Mouse (Mus musculus): ENCODE data around the gene Zfp687.

DNA sequence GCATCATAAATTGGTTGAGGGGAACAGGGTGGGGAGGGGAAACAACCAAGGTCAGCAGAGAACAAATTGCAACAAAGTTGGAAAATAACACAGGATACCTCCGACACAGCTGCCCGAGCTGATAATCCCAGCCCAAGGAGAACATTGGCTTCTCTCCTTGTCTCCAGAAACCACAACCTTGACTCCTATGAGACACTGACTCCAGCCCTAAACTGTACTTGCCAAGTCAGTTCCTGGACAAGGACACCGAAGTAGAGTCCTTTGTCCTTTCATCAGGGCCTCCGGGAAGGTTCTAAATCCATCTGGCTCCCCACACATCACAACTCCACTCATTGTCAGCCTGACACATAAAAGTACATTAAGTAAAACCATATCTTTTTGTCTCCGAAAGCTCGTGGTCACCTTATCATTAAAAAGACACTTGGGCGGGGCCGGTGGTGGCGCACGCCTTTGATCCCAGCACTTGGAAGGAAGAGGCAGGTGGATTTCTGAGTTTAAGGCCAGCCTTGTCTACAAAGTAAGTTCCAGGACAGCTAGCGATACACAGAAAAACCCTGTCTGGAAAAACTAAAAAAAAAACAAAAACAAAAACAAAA lies 31.3 kb upstream of the Zfp687 start:
- TF ChIP-seq CTCF (IDR thresholded peaks at IDR 0.05; ENCODE audit: borderline replicate concordance, insufficient read depth, low read length), result no peak
- TF ChIP-seq POLR2A (IDR thresholded peaks at IDR 0.05; ENCODE audit: low read depth, low read length), result no peak

Data from embryonic fibroblast, embryonic 13.5 days (primary cell).